12 mouse cellular contexts compared by ENCODE assay signal in genomic region chr10:118087570-118088340, GRCm38 (mm10). TPM values are rescaled to one million over a fixed set of nuclear protein-coding genes. Genes with fewer than 3 reads are reported as not detected.
DNase-seq lines count a peak whose midpoint lies in the region; ATAC-seq lines count a peak whose summit lies in the region.
"Had no signal": no experiment of that assay in that cellular context is flagged by ENCODE, and none has a peak within 500 bp of the region (broad histone marks: within the 10 kb centered on the region; RNA-seq: fewer than 3 reads in every experiment).

No protein-coding gene starts in this region.

- H3K9ac ChIP-seq in heart, embryonic 12.5 days, result no peak overlapping the region
- H3K9ac ChIP-seq in hindbrain, embryonic 15.5 days, result peak overlapping the region; percentile 20; the same call in 1 of the 2 replicates
- peak overlapping the region; percentile 43 for H3K9ac ChIP-seq in neural tube, embryonic 13.5 days
- H3K9ac ChIP-seq: limb, embryonic 12.5 days had no signal

- no peaks in the 10 kb centered on the region for H3K36me3 ChIP-seq in heart, embryonic 12.5 days
- H3K36me3 ChIP-seq in hindbrain, embryonic 15.5 days, result no peaks in the 10 kb centered on the region
- H3K36me3 ChIP-seq in neural tube, embryonic 13.5 days, result no peaks in the 10 kb centered on the region
- no peaks in the 10 kb centered on the region for H3K36me3 ChIP-seq in embryonic facial prominence, embryonic 10.5 days (replicated peaks)
- H3K36me3 ChIP-seq: limb, embryonic 12.5 days had no signal

- H3K4me1 ChIP-seq in heart, embryonic 12.5 days (replicated peaks), result 0 out of 2 replicates have a peak, but pooled peaks cover 13% of the 10 kb centered on the region
- peaks cover 8% of the 10 kb centered on the region for H3K4me1 ChIP-seq in hindbrain, embryonic 15.5 days (replicated peaks)
- peaks cover 21% of the 10 kb centered on the region for H3K4me1 ChIP-seq in neural tube, embryonic 13.5 days (replicated peaks)
- H3K4me1 ChIP-seq in embryonic facial prominence, embryonic 10.5 days, result peaks cover 19% of the 10 kb centered on the region
- H3K4me1 ChIP-seq: limb, embryonic 12.5 days had no signal

- ATAC-seq in heart, embryonic 12.5 days (ENCODE audit: insufficient number of reproducible peaks, low FRiP score), result no peak
- ATAC-seq in hindbrain, embryonic 15.5 days (ENCODE audit: low FRiP score, low read depth), result peak; percentile 59; the same call in 1 of the 2 replicates
- peak; percentile 74 for ATAC-seq in neural tube, embryonic 13.5 days (ENCODE audit: low read depth)

- no peaks in the 10 kb centered on the region; the same call in 1 of the 2 replicates for H3K27me3 ChIP-seq in heart, embryonic 12.5 days (replicated peaks)
- no peaks in the 10 kb centered on the region for H3K27me3 ChIP-seq in hindbrain, embryonic 15.5 days
- H3K27me3 ChIP-seq in neural tube, embryonic 13.5 days, result no peaks in the 10 kb centered on the region
- H3K27me3 ChIP-seq in embryonic facial prominence, embryonic 10.5 days (replicated peaks; ENCODE audit: low read depth, poor library complexity, severe bottlenecking), result no peaks in the 10 kb centered on the region
- H3K27me3 ChIP-seq: CH12.LX; limb, embryonic 12.5 days; megakaryocyte, embryonic 14.5 days had no signal

- H3K27ac ChIP-seq in heart, embryonic 12.5 days (ENCODE audit: poor library complexity, severe bottlenecking), result no peak overlapping the region
- H3K27ac ChIP-seq in hindbrain, embryonic 15.5 days (replicated peaks), result peak overlapping the region; percentile 67
- peak overlapping the region; percentile 84 for H3K27ac ChIP-seq in neural tube, embryonic 13.5 days (replicated peaks)
- no peak overlapping the region for H3K27ac ChIP-seq in embryonic facial prominence, embryonic 10.5 days (replicated peaks)
- H3K27ac ChIP-seq: limb, embryonic 12.5 days had no signal

- peak overlapping the region; percentile 53 for H3K4me2 ChIP-seq in heart, embryonic 12.5 days
- peak overlapping the region; percentile 42 for H3K4me2 ChIP-seq in hindbrain, embryonic 15.5 days
- peak overlapping the region; percentile 44 for H3K4me2 ChIP-seq in neural tube, embryonic 13.5 days
- H3K4me2 ChIP-seq: limb, embryonic 12.5 days had no signal

- H3K4me3 ChIP-seq in heart, embryonic 12.5 days, result no peak overlapping the region
- H3K4me3 ChIP-seq in hindbrain, embryonic 15.5 days, result no peak overlapping the region
- H3K4me3 ChIP-seq in neural tube, embryonic 13.5 days, result no peak overlapping the region; the same call in 1 of the 2 replicates
- H3K4me3 ChIP-seq in embryonic facial prominence, embryonic 10.5 days, result no peak overlapping the region
- H3K4me3 ChIP-seq: limb, embryonic 12.5 days; megakaryocyte, embryonic 14.5 days had no signal

- WGBS in heart, embryonic 12.5 days, result 27% methylated on average over 12 of the region's 12 CpGs
- WGBS in hindbrain, embryonic 15.5 days, result 20% methylated on average over 12 of the region's 12 CpGs
- 12% methylated on average over 12 of the region's 12 CpGs for WGBS in neural tube, embryonic 13.5 days
- 33% methylated on average over 12 of the region's 12 CpGs for WGBS in embryonic facial prominence, embryonic 10.5 days

- DNase-seq in heart, adult 8-10 months (ENCODE audit: low spot score), result no peak
- peak; percentile 57 for DNase-seq in T-cell, adult 2 months (ENCODE audit: low spot score)
- no peak for DNase-seq in embryonic facial prominence, embryonic 10.5 days (ENCODE audit: low spot score)
- DNase-seq in lung, postnatal 14 days, result no peak
- DNase-seq in natural killer cell, adult 2 months (ENCODE audit: low spot score in 2 of 2), result no peak
- DNase-seq: cerebellum, adult 9-10 months had no signal

- no peaks in the 10 kb centered on the region for H3K9me3 ChIP-seq in heart, embryonic 12.5 days (replicated peaks)
- no peaks in the 10 kb centered on the region for H3K9me3 ChIP-seq in hindbrain, embryonic 15.5 days
- no peaks in the 10 kb centered on the region for H3K9me3 ChIP-seq in neural tube, embryonic 13.5 days
- no peaks in the 10 kb centered on the region for H3K9me3 ChIP-seq in embryonic facial prominence, embryonic 10.5 days
- H3K9me3 ChIP-seq: limb, embryonic 12.5 days had no signal

RNA-seq across cellular contexts. Expression of gene Mdm1, which starts 53.9 kb away (rescaled TPM):
- 17.4 and 21.3 TPM in 2 replicates for polyA plus RNA-seq in heart, embryonic 12.5 days (2016; fragmentation: Nextera tagmentation; extraction: Ambion mirVana)
- 1 to 10 TPM; 3.7 to 6.2 (median 5.1) TPM for total RNA-seq in heart, adult 8-10 months (2022)
- polyA plus RNA-seq in hindbrain, embryonic 15.5 days (2015; fragmentation: Nextera tagmentation; extraction: Ambion mirVana), result 26.1 and 27.6 TPM in 2 replicates
- polyA plus RNA-seq in neural tube, embryonic 13.5 days (2015; fragmentation: Nextera tagmentation; extraction: Ambion mirVana), result 28.8 and 32.2 TPM in 2 replicates
- 56.7 and 58.0 TPM in 2 replicates for polyA plus RNA-seq in embryonic facial prominence, embryonic 10.5 days (2016; fragmentation: Nextera tagmentation; extraction: Ambion mirVana)

Comparison
In these comparisons a context has a peak if more than half of its experiments do, and no peak if none do; other contexts are left out.
1. H3K27ac ChIP-seq: peak in hindbrain, embryonic 15.5 days (single experiment) and neural tube, embryonic 13.5 days (single experiment); none in heart, embryonic 12.5 days (single experiment) and embryonic facial prominence, embryonic 10.5 days (single experiment).
2. Peak in every context shown above with its lines, with median percentiles within 50 percentile points of each other: H3K4me2 ChIP-seq.